Mouse (Mus musculus): ENCODE data around the gene Gm21761.
"Not testable (repeated sequence)": the region's sequence is repeated elsewhere in the genome, so short reads cannot be mapped to it uniquely, and the experiment has no call there.

The Gm21761 gene

DNA sequence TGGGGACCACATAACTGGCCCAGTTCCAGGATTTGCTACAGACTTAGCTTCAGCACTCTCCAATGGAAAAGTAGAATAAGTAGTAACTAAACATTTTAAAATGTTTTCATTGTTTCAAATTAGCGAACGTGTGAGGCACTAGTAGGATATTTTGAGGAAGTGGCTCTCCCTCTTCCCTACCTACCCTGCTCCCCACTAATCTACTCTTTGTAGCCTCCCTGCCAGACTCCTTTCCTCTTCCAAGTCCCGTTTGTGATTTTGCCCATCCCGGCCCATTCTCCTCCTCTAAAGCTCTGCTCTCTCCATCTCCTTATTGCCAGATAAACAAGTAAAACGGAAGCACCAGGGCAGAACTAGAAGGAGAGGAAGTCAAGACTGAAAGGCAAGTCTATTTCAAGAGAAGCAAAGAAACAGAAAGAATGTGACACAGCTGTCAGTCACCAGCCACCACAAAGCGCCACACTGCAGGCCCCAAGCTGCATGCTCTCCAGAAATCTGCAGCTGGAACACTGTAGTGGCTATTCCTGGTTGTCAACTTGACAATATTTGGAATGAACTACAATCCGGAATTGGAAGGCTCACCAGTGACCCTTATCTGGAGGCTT is 64.6 kb downstream of the Gm21761 start:
- H3K27me3 ChIP-seq (ENCODE audit: control insufficient read depth, insufficient read depth, low read length, poor library complexity, severe bottlenecking); DNase-seq (ENCODE audit: low read depth, low spot score); H3K36me3 ChIP-seq (ENCODE audit: control insufficient read depth, insufficient read depth, low read length, poor library complexity, severe bottlenecking): not testable (repeated sequence)

GRCm38 (mm10) chr13:119862399-119862798 is 66.7 kb downstream of the Gm21761 start:
- not testable (repeated sequence) for H3K27me3 ChIP-seq (ENCODE audit: control insufficient read depth, insufficient read depth, low read length, poor library complexity, severe bottlenecking); DNase-seq (ENCODE audit: low read depth, low spot score); H3K36me3 ChIP-seq (ENCODE audit: control insufficient read depth, insufficient read depth, low read length, poor library complexity, severe bottlenecking)
